25 mouse cellular contexts compared by ENCODE assay signal in the genomic region with DNA sequence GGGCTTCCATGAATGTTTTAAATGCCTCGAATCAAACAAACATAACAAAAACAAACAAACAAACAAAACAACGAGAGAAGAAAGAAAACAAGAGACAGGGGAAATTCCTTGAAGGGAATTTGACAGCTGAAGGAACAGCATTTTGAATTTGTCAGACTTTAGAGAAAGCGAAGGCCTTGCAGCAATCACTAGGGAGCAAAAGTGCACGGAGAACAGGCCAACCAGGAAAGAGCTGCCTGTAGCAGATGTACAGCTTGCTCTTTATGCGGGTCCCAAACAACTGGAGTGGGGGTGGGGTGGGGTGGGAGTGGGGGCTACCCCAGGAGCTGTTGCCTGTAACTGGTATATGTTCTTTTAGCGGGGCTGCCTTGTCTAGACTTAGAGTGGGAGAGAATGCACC. TPM values are rescaled to one million over a fixed set of nuclear protein-coding genes. Genes with fewer than 3 reads are reported as not detected.
DNase-seq lines count a peak whose midpoint lies in the region; ATAC-seq and TF ChIP-seq lines count a peak whose summit lies in the region.
"Had no signal": no experiment of that assay in that cellular context is flagged by ENCODE, and none has a peak within 500 bp of the region (broad histone marks: within the 10 kb centered on the region; RNA-seq: fewer than 3 reads in every experiment).

No protein-coding gene starts in this region.

- H3K9me3 ChIP-seq in liver, embryonic 16.5 days (replicated peaks; ENCODE audit: control insufficient read depth, low read length) = no peaks in the 10 kb centered on the region
- H3K9me3 ChIP-seq: forebrain, embryonic 12.5 days; midbrain, embryonic 10.5 days had no signal

- no peaks in the 10 kb centered on the region for H3K79me2 ChIP-seq in liver, adult 2 months (ENCODE audit: control insufficient read depth, insufficient read depth, low read length)

- no peak for TF ChIP-seq POLR2A in liver, adult 2 months (IDR thresholded peaks at IDR 0.05; ENCODE audit: extremely low read depth, insufficient read depth, low read length)

- H3K27ac ChIP-seq in liver, adult 2 months (replicated peaks; ENCODE audit: insufficient read depth, low read depth, low read length) = peak overlapping the region; percentile 38
- H3K27ac ChIP-seq in liver, embryonic 16.5 days (ENCODE audit: low read length) = peak overlapping the region; percentile 56
- H3K27ac ChIP-seq: forebrain, embryonic 12.5 days; midbrain, embryonic 10.5 days had no signal

- DNase-seq in liver, adult 2 months (ENCODE audit: extremely low read depth, low read depth, low spot score) = no peak
- no peak for DNase-seq in liver
- DNase-seq in kidney, postnatal 14 days = peak; percentile 37
- no peak for DNase-seq in lung, postnatal 10 days
- no peak for DNase-seq in thymus, adult 18-20 months
- DNase-seq: cerebellum, adult 9-11 months; gastrocnemius, postnatal 25 days; heart, postnatal 14 days; lung, adult 18-20 months; lung, postnatal 4 days; right cerebral cortex, postnatal 25 days had no signal

- no peaks in the 10 kb centered on the region for H3K27me3 ChIP-seq in liver, adult 2 months (ENCODE audit: control insufficient read depth, insufficient read depth, low read length)
- H3K27me3 ChIP-seq in liver, embryonic 16.5 days (ENCODE audit: control insufficient read depth, insufficient read depth, low read depth, low read length) = no peaks in the 10 kb centered on the region
- H3K27me3 ChIP-seq: forebrain, embryonic 12.5 days; Patski had no signal

- WGBS in liver, adult 2 months = 11% methylated on average over 6 of the region's 6 CpGs
- WGBS in liver, embryonic 16.5 days (ENCODE audit: insufficient replicate concordance) = 45% methylated on average over 6 of the region's 6 CpGs

- no peak overlapping the region for H3K4me3 ChIP-seq in liver, adult 2 months (ENCODE audit: insufficient read depth, low read depth, low read length)
- no peak overlapping the region for H3K4me3 ChIP-seq in liver, embryonic 16.5 days (ENCODE audit: low read depth, low read length)
- H3K4me3 ChIP-seq: forebrain, embryonic 12.5 days; midbrain, embryonic 10.5 days had no signal

- H3K36me3 ChIP-seq in liver, adult 2 months (ENCODE audit: control insufficient read depth, insufficient read depth, low read length) = no peaks in the 10 kb centered on the region
- H3K36me3 ChIP-seq in liver, embryonic 16.5 days (ENCODE audit: control insufficient read depth, insufficient read depth) = no peaks in the 10 kb centered on the region
- H3K36me3 ChIP-seq: forebrain, embryonic 12.5 days; midbrain, embryonic 10.5 days had no signal

- H3K4me1 ChIP-seq in liver, adult 2 months (ENCODE audit: control insufficient read depth, insufficient read depth, low read length) = peaks cover 3% of the 10 kb centered on the region
- peaks cover 6% of the 10 kb centered on the region for H3K4me1 ChIP-seq in liver, embryonic 16.5 days (ENCODE audit: control insufficient read depth, low read depth, low read length)
- H3K4me1 ChIP-seq: forebrain, embryonic 12.5 days had no signal

- ATAC-seq in liver, embryonic 16.5 days (ENCODE audit: low read depth) = no peak
- no peak for ATAC-seq in granulocyte monocyte progenitor cell, adult 5-6 weeks (replicated peaks; ENCODE audit: poor library complexity, severe bottlenecking)
- ATAC-seq: activated CD4-positive, CD25-positive, alpha-beta regulatory T cell, adult 4 months; hindbrain, embryonic 16.5 days; Patski had no signal

- H3K9ac ChIP-seq in liver, adult 2 months (ENCODE audit: low read depth, low read length) = no peak overlapping the region
- H3K9ac ChIP-seq in liver, embryonic 16.5 days (ENCODE audit: low read depth, low read length) = no peak overlapping the region
- H3K9ac ChIP-seq: forebrain, embryonic 12.5 days had no signal

- no peak for TF ChIP-seq CTCF in liver, adult 2 months (IDR thresholded peaks at IDR 0.05; ENCODE audit: low read depth, low read length)

- no peak overlapping the region for H3K4me2 ChIP-seq in liver, embryonic 16.5 days (ENCODE audit: low read depth, low read length)
- H3K4me2 ChIP-seq: forebrain, embryonic 12.5 days; heart, embryonic 11.5 days had no signal

RNA-seq across cellular contexts. Expression of a gene that starts 16.2 kb away (rescaled TPM):
- total RNA-seq in liver, adult 2 months (2014; rRNA removed) = 56.1 and 62.7 TPM in 2 replicates
- polyA plus RNA-seq in liver, adult 2 months (2012; rRNA removed) = 10.7 and 11.3 TPM in 2 replicates
- polyA plus RNA-seq in liver, embryonic 16.5 days (2015; fragmentation: Nextera tagmentation; extraction: Ambion mirVana) = 18.1 and 20.9 TPM in 2 replicates
- total RNA-seq in granulocyte monocyte progenitor cell, adult 5-6 weeks (2014; fragmentation: Nextera tagmentation) = 123 and 142 TPM in 2 replicates
- total RNA-seq in granulocyte monocyte progenitor cell, adult 5-6 weeks (2017) = 119 and 134 TPM in 2 replicates

RNA-seq across cellular contexts. Expression of a gene that starts 42.0 kb away (rescaled TPM):
- total RNA-seq in liver, adult 2 months (2014; rRNA removed) = not detected in 2 replicates
- not detected in 2 replicates for polyA plus RNA-seq in liver, adult 2 months (2012; rRNA removed)
- not detected in 2 replicates for polyA plus RNA-seq in liver, embryonic 16.5 days (2015; fragmentation: Nextera tagmentation; extraction: Ambion mirVana)
- total RNA-seq in granulocyte monocyte progenitor cell, adult 5-6 weeks (2014; fragmentation: Nextera tagmentation) = not detected in 2 replicates
- total RNA-seq in granulocyte monocyte progenitor cell, adult 5-6 weeks (2017) = not detected in 2 replicates
- total RNA-seq: adrenal gland, postnatal 4 days; gastrocnemius, postnatal 25 days; heart, postnatal 14 days; layer of hippocampus, adult 18-20 months; left cerebral cortex, postnatal 36 days had no signal
- polyA plus RNA-seq: activated CD4-positive, CD25-positive, alpha-beta regulatory T cell, adult 4 months; C2C12; forebrain, embryonic 12.5 days; heart, embryonic 11.5 days; hindbrain, embryonic 16.5 days; midbrain, embryonic 10.5 days; neural tube, embryonic 14.5 days; Patski; urinary bladder, adult 2 months had no signal
